In genomic region chr8:107056076-107056972, GRCm38 (mm10) we compare ENCODE assay signal across 8 mouse cellular contexts. TPM values are rescaled to one million over a fixed set of nuclear protein-coding genes. Genes with fewer than 3 reads are reported as not detected.
A peak's percentile ranks its signal among the peaks of the same experiment; 100 is the strongest.
DNase-seq lines count a peak whose midpoint lies in the region; ATAC-seq and TF ChIP-seq lines count a peak whose summit lies in the region.

Cog8 (minus strand) TSS chr8:107056689.
Nip7 (plus strand) TSS chr8:107056877.

- peak; percentile 96 for ATAC-seq in forebrain, embryonic 12.5 days (ENCODE audit: low FRiP score)
- peak; percentile 94 for ATAC-seq in heart, postnatal 0 days (ENCODE audit: insufficient read depth, low read depth)
- peak; percentile 92 for ATAC-seq in liver, embryonic 16.5 days (ENCODE audit: low read depth)
- ATAC-seq in neural tube, embryonic 13.5 days (ENCODE audit: low read depth) = peak; percentile 97

- peak within 1 kb of the TSS; percentile 89 for H3K9ac ChIP-seq in forebrain, embryonic 12.5 days
- H3K9ac ChIP-seq in heart, postnatal 0 days (replicated peaks; ENCODE audit: low read depth, low read length) = peak within 1 kb of the TSS; percentile 90
- peak within 1 kb of the TSS; percentile 92 for H3K9ac ChIP-seq in liver, embryonic 16.5 days (ENCODE audit: low read depth, low read length)
- peak within 1 kb of the TSS; percentile 85 for H3K9ac ChIP-seq in neural tube, embryonic 13.5 days

- peaks cover 65% of the 10 kb centered on the region for H3K4me1 ChIP-seq in E14TG2a.4 (replicated peaks; ENCODE audit: low read depth, low read length)
- peaks cover 19% of the 10 kb centered on the region for H3K4me1 ChIP-seq in forebrain, embryonic 12.5 days
- H3K4me1 ChIP-seq in heart, postnatal 0 days (ENCODE audit: control insufficient read depth, insufficient read depth) = peaks cover 16% of the 10 kb centered on the region
- H3K4me1 ChIP-seq in liver, embryonic 16.5 days (ENCODE audit: control insufficient read depth, low read depth, low read length) = peaks cover 19% of the 10 kb centered on the region
- peaks cover 30% of the 10 kb centered on the region for H3K4me1 ChIP-seq in neural tube, embryonic 13.5 days (replicated peaks)
- peaks cover 10% of the 10 kb centered on the region for H3K4me1 ChIP-seq in testis, adult 2 months (ENCODE audit: control insufficient read depth, insufficient read depth, low read length)

- peak; percentile 88 for TF ChIP-seq POLR2A in testis, adult 2 months (IDR thresholded peaks at IDR 0.05; ENCODE audit: control insufficient read depth, low read depth, low read length)

- TF ChIP-seq EP300 in heart, postnatal 0 days (IDR thresholded peaks at IDR 0.05; ENCODE audit: low read depth) = peak; percentile 90

- TF ChIP-seq CTCF in E14TG2a.4 (conservative IDR thresholded peaks at IDR 0.05; ENCODE audit: low read length) = no peak
- no peak for TF ChIP-seq CTCF in heart, postnatal 0 days (IDR thresholded peaks at IDR 0.05; ENCODE audit: low read depth)
- TF ChIP-seq CTCF in testis, adult 2 months (IDR thresholded peaks at IDR 0.05; ENCODE audit: control insufficient read depth, insufficient read depth, insufficient replicate concordance, low read depth, low read length) = no peak

- H3K27ac ChIP-seq in forebrain, embryonic 12.5 days = peak within 1 kb of the TSS; percentile 78
- H3K27ac ChIP-seq in heart, postnatal 0 days (ENCODE audit: low read depth) = peak within 1 kb of the TSS; percentile 89
- H3K27ac ChIP-seq in liver, embryonic 16.5 days (ENCODE audit: low read length) = peak within 1 kb of the TSS; percentile 89
- peak within 1 kb of the TSS; percentile 84 for H3K27ac ChIP-seq in neural tube, embryonic 13.5 days (replicated peaks)
- H3K27ac ChIP-seq in testis, adult 2 months (ENCODE audit: control insufficient read depth, insufficient read depth, low read depth, low read length) = peak within 1 kb of the TSS; percentile 76

- H3K27me3 ChIP-seq in E14TG2a.4 (ENCODE audit: insufficient read depth, low read length) = no peaks in the 10 kb centered on the region
- no peaks in the 10 kb centered on the region for H3K27me3 ChIP-seq in forebrain, embryonic 12.5 days
- H3K27me3 ChIP-seq in heart, postnatal 0 days (ENCODE audit: control insufficient read depth, insufficient read depth, low read length) = no peaks in the 10 kb centered on the region
- no peaks in the 10 kb centered on the region for H3K27me3 ChIP-seq in liver, embryonic 16.5 days (ENCODE audit: control insufficient read depth, insufficient read depth, low read depth, low read length)
- H3K27me3 ChIP-seq in neural tube, embryonic 13.5 days = no peaks in the 10 kb centered on the region
- H3K27me3 ChIP-seq in testis, adult 2 months (ENCODE audit: control insufficient read depth, insufficient read depth, low read length) = no peaks in the 10 kb centered on the region

- peak within 1 kb of the TSS; percentile 100 for H3K4me3 ChIP-seq in E14TG2a.4 (replicated peaks; ENCODE audit: low read length)
- peak within 1 kb of the TSS; percentile 99 for H3K4me3 ChIP-seq in forebrain, embryonic 12.5 days (replicated peaks)
- peak within 1 kb of the TSS; percentile 96 for H3K4me3 ChIP-seq in heart, postnatal 0 days (ENCODE audit: low read depth, low read length)
- H3K4me3 ChIP-seq in liver, embryonic 16.5 days (ENCODE audit: low read depth, low read length) = peak within 1 kb of the TSS; percentile 100
- peak within 1 kb of the TSS; percentile 96 for H3K4me3 ChIP-seq in neural tube, embryonic 13.5 days
- peak within 1 kb of the TSS; percentile 88 for H3K4me3 ChIP-seq in testis, adult 2 months (ENCODE audit: control insufficient read depth, low read depth, low read length)

- peak; percentile 95 for DNase-seq in c-Kit-positive CD71-positive TER-119-positive erythroid progenitor cells, embryonic 14.5 days (ENCODE audit: low spot score)
- peak; percentile 98 for DNase-seq in heart, postnatal 0 days (ENCODE audit: low spot score)
- DNase-seq in kidney, postnatal 4 days = peak; percentile 94 to 97

- no peaks in the 10 kb centered on the region for H3K9me3 ChIP-seq in E14TG2a.4 (ENCODE audit: low read length)
- no peaks in the 10 kb centered on the region for H3K9me3 ChIP-seq in forebrain, embryonic 12.5 days
- no peaks in the 10 kb centered on the region for H3K9me3 ChIP-seq in heart, postnatal 0 days (replicated peaks; ENCODE audit: control insufficient read depth, low read length)
- no peaks in the 10 kb centered on the region for H3K9me3 ChIP-seq in liver, embryonic 16.5 days (replicated peaks; ENCODE audit: control insufficient read depth, low read length)
- H3K9me3 ChIP-seq in neural tube, embryonic 13.5 days = no peaks in the 10 kb centered on the region

- peak within 1 kb of the TSS; percentile 88 for H3K4me2 ChIP-seq in forebrain, embryonic 12.5 days
- peak within 1 kb of the TSS; percentile 89 for H3K4me2 ChIP-seq in heart, postnatal 0 days (ENCODE audit: low read depth, low read length)
- H3K4me2 ChIP-seq in liver, embryonic 16.5 days (ENCODE audit: low read depth, low read length) = peak within 1 kb of the TSS; percentile 93
- peak within 1 kb of the TSS; percentile 85 for H3K4me2 ChIP-seq in neural tube, embryonic 13.5 days

- peaks cover 77% of the 10 kb centered on the region for H3K36me3 ChIP-seq in E14TG2a.4 (ENCODE audit: insufficient read depth, low read length)
- H3K36me3 ChIP-seq in forebrain, embryonic 12.5 days (replicated peaks) = peaks cover 55% of the 10 kb centered on the region
- H3K36me3 ChIP-seq in heart, postnatal 0 days (replicated peaks; ENCODE audit: control insufficient read depth, insufficient read depth, low read length) = peaks cover 39% of the 10 kb centered on the region
- peaks cover 34% of the 10 kb centered on the region for H3K36me3 ChIP-seq in liver, embryonic 16.5 days (ENCODE audit: control insufficient read depth, insufficient read depth)
- peaks cover 51% of the 10 kb centered on the region for H3K36me3 ChIP-seq in neural tube, embryonic 13.5 days
- no peaks in the 10 kb centered on the region; the same call in 1 of the 2 replicates for H3K36me3 ChIP-seq in testis, adult 2 months (ENCODE audit: control insufficient read depth, insufficient read depth, low read length)

- WGBS in forebrain, embryonic 12.5 days = under 1% methylated on average over 88 of the region's 88 CpGs
- under 1% methylated on average over 88 of the region's 88 CpGs for WGBS in heart, postnatal 0 days
- under 1% methylated on average over 88 of the region's 88 CpGs for WGBS in liver, embryonic 16.5 days (ENCODE audit: insufficient replicate concordance)
- under 1% methylated on average over 88 of the region's 88 CpGs for WGBS in neural tube, embryonic 13.5 days

RNA-seq across cellular contexts. Expression of gene Cog8, which starts in this region (rescaled TPM):
- 41.7 and 43.3 TPM in 2 replicates for polyA plus RNA-seq in forebrain, embryonic 12.5 days (2016; fragmentation: Nextera tagmentation; extraction: Ambion mirVana)
- total RNA-seq in heart, postnatal 0 days (2014; rRNA removed; ENCODE audit: low replicate concordance) = 35.2 and 39.3 TPM in 2 replicates
- 21.7 and 22.0 TPM in 2 replicates for polyA plus RNA-seq in heart, postnatal 0 days (2015; fragmentation: Nextera tagmentation; extraction: Ambion mirVana)
- polyA plus RNA-seq in liver, embryonic 16.5 days (2015; fragmentation: Nextera tagmentation; extraction: Ambion mirVana) = 14.1 and 14.6 TPM in 2 replicates
- 42.4 TPM in 2 replicates for polyA plus RNA-seq in neural tube, embryonic 13.5 days (2015; fragmentation: Nextera tagmentation; extraction: Ambion mirVana)
- polyA plus RNA-seq in testis, adult 2 months (2012; rRNA removed) = 78.6 and 87.1 TPM in 2 replicates

RNA-seq across cellular contexts. Expression of gene Nip7, which starts in this region (rescaled TPM):
- 92.7 and 99.0 TPM in 2 replicates for polyA plus RNA-seq in forebrain, embryonic 12.5 days (2016; fragmentation: Nextera tagmentation; extraction: Ambion mirVana)
- total RNA-seq in heart, postnatal 0 days (2014; rRNA removed; ENCODE audit: low replicate concordance) = 13.4 and 14.0 TPM in 2 replicates
- 33.0 and 34.3 TPM in 2 replicates for polyA plus RNA-seq in heart, postnatal 0 days (2015; fragmentation: Nextera tagmentation; extraction: Ambion mirVana)
- polyA plus RNA-seq in liver, embryonic 16.5 days (2015; fragmentation: Nextera tagmentation; extraction: Ambion mirVana) = 25.9 and 34.2 TPM in 2 replicates
- 61.4 and 75.9 TPM in 2 replicates for polyA plus RNA-seq in neural tube, embryonic 13.5 days (2015; fragmentation: Nextera tagmentation; extraction: Ambion mirVana)
- polyA plus RNA-seq in testis, adult 2 months (2012; rRNA removed) = 32.1 and 37.3 TPM in 2 replicates

Comparison
In these comparisons a context has a peak if more than half of its experiments do, and no peak if none do; other contexts are left out.
1. Peak in every context shown above with its lines: DNase-seq, ATAC-seq, H3K4me3 ChIP-seq and H3K27ac ChIP-seq.